Mouse (Mus musculus) CH12.LX (cell line): Measurements from ENCODE around the gene Calhm1. TPM values are rescaled to one million over a fixed set of nuclear protein-coding genes. Genes with fewer than 3 reads are reported as not detected.

Experiments
- DNase-seq: peaks from one replicate; pipeline ENCODE4 v3.0.0-alpha.2; 2013; ENCODE audit errors: extremely low read depth
- H3K27ac ChIP-seq: 2 replicates; pipeline ENCODE4 v1.5.1; 2012; ENCODE audit warnings: low read depth, mild to moderate bottlenecking, control low read depth, moderate library complexity; ENCODE audit not compliant: insufficient read depth
- H3K27me3 ChIP-seq: replicated peaks from 2 replicates; pipeline ENCODE3; 2012; ENCODE audit warnings: inconsistent platforms
- H3K36me3 ChIP-seq, 2 experiments: replicated peaks in 1 of 2; 2 replicates each; pipeline versions ENCODE3 to v1.6.1; 2012; ENCODE audit warnings: inconsistent platforms in 1 of 2, low read length in 1 of 2, mild to moderate bottlenecking in 1 of 2, mixed read lengths in 1 of 2, moderate library complexity in 1 of 2; ENCODE audit not compliant: control insufficient read depth in 1 of 2, insufficient read depth in 1 of 2
- H3K4me1 ChIP-seq, 2 experiments: 2 replicates each; pipeline ENCODE4 v1.6.1; 2012; ENCODE audit warnings: inconsistent platforms in 1 of 2, moderate library complexity in 1 of 2; ENCODE audit not compliant: insufficient read depth in 2 of 2, control insufficient read depth in 1 of 2
- H3K4me2 ChIP-seq: 2 replicates; pipeline ENCODE4 v1.6.1; 2012; ENCODE audit warnings: low read depth, mild to moderate bottlenecking, control low read depth; ENCODE audit not compliant: poor library complexity, insufficient read depth, severe bottlenecking
- H3K4me3 ChIP-seq, 3 experiments: fragments of 150-350 bp in 1 of 3; sonication (generic) in 1 of 3; replicated peaks in 1 of 3; 2 replicates each; pipeline versions ENCODE3 to v1.5.1; 2011 to 2012; ENCODE audit warnings: low read depth in 2 of 3, low read length in 2 of 3, mild to moderate bottlenecking in 2 of 3, moderate library complexity in 2 of 3, control low read depth in 1 of 3, improper control_type of control experiment in 1 of 3, inconsistent platforms in 1 of 3, mixed read lengths in 1 of 3; ENCODE audit not compliant: poor library complexity in 1 of 3
- H3K79me2 ChIP-seq: replicated peaks from 2 replicates; pipeline ENCODE4 v1.6.1; 2012; ENCODE audit warnings: mild to moderate bottlenecking, moderate library complexity; ENCODE audit not compliant: control insufficient read depth, poor library complexity, insufficient read depth, severe bottlenecking; ENCODE audit errors: extremely low read depth
- H3K9ac ChIP-seq: 2 replicates; pipeline ENCODE4 v1.6.1; 2012; ENCODE audit warnings: low read depth, mild to moderate bottlenecking, control low read depth, moderate library complexity; ENCODE audit not compliant: insufficient read depth
- H3K9me3 ChIP-seq: replicated peaks from 2 replicates; pipeline ENCODE3; 2012; ENCODE audit warnings: low read length, inconsistent platforms, mixed read lengths
- BHLHE40 ChIP-seq: IDR thresholded peaks from 2 replicates; pipeline ENCODE4 v1.6.1; 2011; ENCODE audit warnings: mild to moderate bottlenecking, low read depth, low read length, improper control_type of control experiment
- CHD1 ChIP-seq: IDR thresholded peaks from 2 replicates; pipeline ENCODE4 v1.6.1; 2012; ENCODE audit warnings: low read depth, low read length, improper control_type of control experiment, inconsistent platforms
- CHD2 ChIP-seq: IDR thresholded peaks from 2 replicates; pipeline ENCODE4 v1.6.1; 2011; ENCODE audit warnings: low read length, improper control_type of control experiment
- CTCF ChIP-seq, 2 experiments: IDR thresholded peaks in 1 of 2; conservative IDR thresholded peaks in 1 of 2; 2 replicates each; pipeline ENCODE4 v1.5.1; 2011 to 2012; ENCODE audit warnings: low read depth in 2 of 2, low read length in 2 of 2, improper control_type of control experiment in 1 of 2, inconsistent platforms in 1 of 2, mild to moderate bottlenecking in 1 of 2, moderate library complexity in 1 of 2
- E2F4 ChIP-seq: IDR thresholded peaks from 2 replicates; pipeline ENCODE4 v1.6.1; 2011; ENCODE audit warnings: low read depth, low read length, improper control_type of control experiment; ENCODE audit not compliant: insufficient replicate concordance
- ETS1 ChIP-seq: conservative IDR thresholded peaks from 2 replicates; pipeline ENCODE4 v1.6.1; 2012; ENCODE audit warnings: low read depth, mild to moderate bottlenecking, inconsistent platforms, low read length, improper control_type of control experiment, moderate library complexity
- HCFC1 ChIP-seq: IDR thresholded peaks from 2 replicates; pipeline ENCODE4 v1.6.1; 2012; ENCODE audit warnings: low read depth, mild to moderate bottlenecking, inconsistent platforms, low read length, improper control_type of control experiment
- IRF4 ChIP-seq: IDR thresholded peaks from 2 replicates; pipeline ENCODE4 v1.6.1; 2014; ENCODE audit warnings: low read depth, mild to moderate bottlenecking, inconsistent platforms, low read length, improper control_type of control experiment
- JUN ChIP-seq: IDR thresholded peaks from 2 replicates; pipeline ENCODE4 v1.6.1; 2011; ENCODE audit warnings: low read depth, mild to moderate bottlenecking, low read length, improper control_type of control experiment, moderate library complexity; ENCODE audit not compliant: insufficient read depth
- KAT2A ChIP-seq: IDR thresholded peaks from 2 replicates; pipeline ENCODE4 v1.6.1; 2012; ENCODE audit warnings: low read length, improper control_type of control experiment, inconsistent platforms; ENCODE audit not compliant: insufficient replicate concordance
- MAFK ChIP-seq: IDR thresholded peaks from 2 replicates; pipeline ENCODE4 v1.6.1; 2011; ENCODE audit warnings: low read length, improper control_type of control experiment; ENCODE audit not compliant: insufficient replicate concordance
- MAZ ChIP-seq: IDR thresholded peaks from 2 replicates; pipeline ENCODE4 v1.6.1; 2012; ENCODE audit warnings: low read depth, mild to moderate bottlenecking, inconsistent platforms, low read length, improper control_type of control experiment, moderate library complexity
- MEF2A ChIP-seq: IDR thresholded peaks from 2 replicates; pipeline ENCODE4 v1.6.1; 2014; ENCODE audit warnings: low read depth, mild to moderate bottlenecking, inconsistent platforms, low read length, improper control_type of control experiment, borderline replicate concordance
- MXI1 ChIP-seq: IDR thresholded peaks from 2 replicates; pipeline ENCODE4 v1.6.1; 2011; ENCODE audit warnings: mild to moderate bottlenecking, low read depth, low read length, improper control_type of control experiment
- MYC ChIP-seq: IDR thresholded peaks from 2 replicates; pipeline ENCODE4 v1.6.1; 2011; ENCODE audit warnings: low read depth, mild to moderate bottlenecking, improper control_type of control experiment, low read length
- NELFE ChIP-seq: IDR thresholded peaks from 2 replicates; pipeline ENCODE4 v1.6.1; 2011; ENCODE audit warnings: low read depth, low read length, improper control_type of control experiment
- NRF1 ChIP-seq: IDR thresholded peaks from 2 replicates; pipeline ENCODE4 v1.6.1; 2014; ENCODE audit warnings: low read depth, mild to moderate bottlenecking, inconsistent platforms, low read length, improper control_type of control experiment, moderate library complexity
- PAX5 ChIP-seq: IDR thresholded peaks from 2 replicates; pipeline ENCODE4 v1.6.1; 2012; ENCODE audit warnings: low read length, inconsistent platforms, mixed read lengths
- POLR2A ChIP-seq: IDR thresholded peaks from 2 replicates; pipeline ENCODE4 v1.6.1; 2011; ENCODE audit warnings: low read depth, mild to moderate bottlenecking, improper control_type of control experiment, low read length
- POLR2AphosphoS2 ChIP-seq: IDR thresholded peaks from 2 replicates; pipeline ENCODE4 v1.6.1; 2011; ENCODE audit warnings: low read depth, low read length, improper control_type of control experiment
- RCOR1 ChIP-seq: conservative IDR thresholded peaks from 2 replicates; pipeline ENCODE4 v1.6.1; 2012; ENCODE audit warnings: low read depth, mild to moderate bottlenecking, inconsistent platforms, low read length, improper control_type of control experiment
- SIN3A ChIP-seq: IDR thresholded peaks from 2 replicates; pipeline ENCODE4 v1.6.1; 2012; ENCODE audit warnings: low read length, improper control_type of control experiment, inconsistent platforms
- TBP ChIP-seq: conservative IDR thresholded peaks from 2 replicates; pipeline ENCODE4 v1.6.1; 2011; ENCODE audit warnings: low read depth, low read length, improper control_type of control experiment
- UBTF ChIP-seq: IDR thresholded peaks from 2 replicates; pipeline ENCODE4 v1.6.1; 2012; ENCODE audit warnings: low read depth, mild to moderate bottlenecking, inconsistent platforms, low read length, improper control_type of control experiment, moderate library complexity
- USF1 ChIP-seq: IDR thresholded peaks from 2 replicates; pipeline ENCODE4 v1.6.1; 2014; ENCODE audit warnings: low read depth, mild to moderate bottlenecking, inconsistent platforms, low read length, improper control_type of control experiment
- USF2 ChIP-seq: conservative IDR thresholded peaks from 2 replicates; pipeline ENCODE4 v1.6.1; 2011; ENCODE audit warnings: low read depth, low read length, improper control_type of control experiment
- ZC3H11A ChIP-seq: IDR thresholded peaks from 2 replicates; pipeline ENCODE4 v1.6.1; 2012; ENCODE audit warnings: low read depth, mild to moderate bottlenecking, inconsistent platforms, low read length, improper control_type of control experiment
- ZKSCAN1 ChIP-seq: IDR thresholded peaks from 2 replicates; pipeline ENCODE4 v1.6.1; 2012; ENCODE audit warnings: low read depth, inconsistent platforms, low read length, improper control_type of control experiment, borderline replicate concordance
- ZNF384 ChIP-seq: IDR thresholded peaks from 2 replicates; pipeline ENCODE4 v1.6.1; 2012; ENCODE audit warnings: low read depth, low read length, improper control_type of control experiment, inconsistent platforms
- dilution Hi-C: fragments of 300-500 bp; cut with MboI; formaldehyde crosslinking; loops from 2 replicates; pipeline ENCODE4 v1.14.3; 2020; ENCODE audit warnings: low sequenced_read_pairs; ENCODE audit not compliant: extremely low pct_unique_long_range_greater_than_20kb, extremely low pct_ligation_motif_present
- in situ Hi-C: fragments of 300-500 bp; cut with MboI; formaldehyde crosslinking; loops from 3 replicates; pipeline ENCODE4 v1.14.3; 2019; ENCODE audit warnings: low sequenced_read_pairs, low pct_ligation_motif_present, low pct_unique_long_range_greater_than_20kb, mixed read lengths
- polyA plus RNA-seq: library from polyadenylated mRNA; unstranded; fragments of >175 nt; gene quantifications from 2 replicates; pipeline ENCODE4 v1.2.1, GENCODE M21; 2012; ENCODE audit warnings: low read depth; ENCODE audit not compliant: insufficient read length
- total RNA-seq, 2 experiments: library from RNA; depleted of rRNA; stranded (reverse); fragments of 300-350 nt in 1 of 2; fragments of >200 nt in 1 of 2; gene quantifications; 2 replicates each; pipeline ENCODE4 v1.2.3; 2012 to 2014

Calhm1 gene
- total and polyA plus RNA-seq, 3 experiments: not detected

- H3K4me1 ChIP-seq: peaks cover 35 to 77% of the 10 kb centered on the region in 2 experiments
- no peaks in the 10 kb centered on the region for H3K9me3 ChIP-seq
- H3K79me2 ChIP-seq: no peaks in the 10 kb centered on the region
- TF ChIP-seq MXI1: no peak
- no peak for TF ChIP-seq KAT2A
- no peak for TF ChIP-seq MEF2A
- no peak for TF ChIP-seq USF1
- TF ChIP-seq PAX5: no peak
- no peak for TF ChIP-seq IRF4
- TF ChIP-seq ZNF384: no peak
- no peak for TF ChIP-seq ETS1
- no peak for TF ChIP-seq CHD2
- TF ChIP-seq ZKSCAN1: no peak
- no peak for TF ChIP-seq HCFC1
- no peak for TF ChIP-seq TBP
- no peak for TF ChIP-seq UBTF
- TF ChIP-seq JUN: no peak
- TF ChIP-seq RCOR1: no peak
- no peak for TF ChIP-seq SIN3A
- no peak for TF ChIP-seq BHLHE40
- TF ChIP-seq NELFE: no peak
- no peak for TF ChIP-seq POLR2A
- peaks cover 18 to 41% of the 10 kb centered on the region in 2 experiments for H3K36me3 ChIP-seq
- in situ Hi-C loops (no loop called here), dilution Hi-C loops (no loop called here)
- no peak overlapping the region for H3K27ac ChIP-seq
- H3K4me3 ChIP-seq: no peak overlapping the region
- no peak overlapping the region for H3K9ac ChIP-seq
- peaks cover 1% of the 10 kb centered on the region for H3K27me3 ChIP-seq
- no peak for DNase-seq
- H3K4me2 ChIP-seq: no peak overlapping the region
These were observed 7.9 kb downstream of the Calhm1 start for GRCm38 (mm10) chr19:47136170-47136569.

- Histone ChIP-seq H3K4me1 (peaks cover 35 to 80% of the 10 kb centered on the region in 2 experiments), H3K9me3 (no peaks in the 10 kb centered on the region), H3K36me3 (peaks cover 22 to 47% of the 10 kb centered on the region in 2 experiments), H3K4me2 (no peak overlapping the region), H3K9ac (no peak overlapping the region), H3K27me3 (peaks cover 1% of the 10 kb centered on the region), H3K79me2 (no peaks in the 10 kb centered on the region), H3K27ac (no peak overlapping the region), H3K4me3 (no peak overlapping the region)
- dilution Hi-C loops: no loop called here
- TF ChIP-seq NRF1: no peak
- TF ChIP-seq USF2: no peak
- no peak for TF ChIP-seq CTCF (conservative IDR thresholded peaks at IDR 0.05 in 1 of 2, IDR thresholded peaks at IDR 0.05 in 1 of 2; ENCODE audit: low read depth in 2 of 2, low read length in 2 of 2)
- no peak for TF ChIP-seq CHD2
- TF ChIP-seq SIN3A: no peak
- no peak for TF ChIP-seq MAZ
- TF ChIP-seq TBP: no peak
- TF ChIP-seq MAFK: no peak
- no peak for TF ChIP-seq E2F4
- TF ChIP-seq ZC3H11A: no peak
- no peak for TF ChIP-seq ZNF384
- TF ChIP-seq POLR2AphosphoS2: no peak
- TF ChIP-seq POLR2A: no peak
- TF ChIP-seq MEF2A: no peak
- no peak for TF ChIP-seq HCFC1
- no peak for TF ChIP-seq PAX5
- TF ChIP-seq CHD1: no peak
- no peak for TF ChIP-seq MYC
- in situ Hi-C loops: no loop called here
- no peak for DNase-seq
These were observed 8.5 kb downstream of the Calhm1 start for GRCm38 (mm10) chr19:47135568-47135967.
